Mouse (Mus musculus) neural tube, embryonic 11.5 days (tissue): ENCODE results near the gene Gm13090. TPM values are rescaled to one million over a fixed set of nuclear protein-coding genes. Genes with fewer than 3 reads are reported as not detected.

Experiments
- ATAC-seq: fragments of 200-750 bp; cut with Nextera tagmentation; 2 replicates; pipeline ENCODE4 v1.8.0; 2017; ENCODE audit warnings: moderate number of reproducible peaks, mild to moderate bottlenecking, moderate TSS enrichment, moderate library complexity; ENCODE audit not compliant: insufficient read depth, low FRiP score, low TSS enrichment
- DNase-seq: peaks from one replicate; pipeline ENCODE4 v3.0.0-alpha.2; 2015; ENCODE audit warnings: low spot score
- H3K27ac ChIP-seq: fragments of 300-500 bp; sonication (generic); 2 replicates; pipeline ENCODE4 v1.5.1; 2014; ENCODE audit warnings: low read depth, mild to moderate bottlenecking, low read length
- H3K27me3 ChIP-seq: fragments of 300-500 bp; sonication (generic); 2 replicates; pipeline ENCODE4 v1.6.1; 2014; ENCODE audit warnings: mild to moderate bottlenecking, low read length, mixed read lengths; ENCODE audit not compliant: control insufficient read depth, insufficient read depth
- H3K36me3 ChIP-seq: fragments of 300-500 bp; sonication (generic); 2 replicates; pipeline ENCODE4 v1.6.1; 2014; ENCODE audit warnings: mild to moderate bottlenecking, low read length, moderate library complexity, mixed read lengths; ENCODE audit not compliant: control insufficient read depth, insufficient read depth
- H3K4me1 ChIP-seq: fragments of 300-500 bp; sonication (generic); 2 replicates; pipeline ENCODE4 v1.6.1; 2014; ENCODE audit warnings: low read length, mixed read lengths; ENCODE audit not compliant: control insufficient read depth, insufficient read depth
- H3K4me2 ChIP-seq: fragments of 300-500 bp; sonication (generic); 2 replicates; pipeline ENCODE4 v1.6.1; 2014; ENCODE audit warnings: low read depth, mild to moderate bottlenecking, moderate library complexity
- H3K4me3 ChIP-seq: fragments of 300-500 bp; sonication (generic); 2 replicates; pipeline ENCODE4 v1.5.1; 2014; ENCODE audit warnings: low read depth, low read length
- H3K9ac ChIP-seq: fragments of 300-500 bp; sonication (generic); 2 replicates; pipeline ENCODE4 v1.6.1; 2014; ENCODE audit warnings: mild to moderate bottlenecking, low read length
- H3K9me3 ChIP-seq: fragments of 300-500 bp; sonication (generic); 2 replicates; pipeline ENCODE4 v1.6.1; 2016; ENCODE audit warnings: low read length; ENCODE audit not compliant: control insufficient read depth
- WGBS: fragments of 180-500 bp; shearing (Covaris S2); extraction: QIAGEN DNeasy Blood & Tissue Kit; methylation state at CpG from one replicate; pipeline ENCODE4 v1.1.7; 2014; 5-methylcytosine and 5-hydroxymethylcytosine counted together
- polyA plus RNA-seq: library from polyadenylated mRNA; unstranded; fragments of >200 nt; fragmentation: Nextera tagmentation; extraction: Ambion mirVana; gene quantifications from 2 replicates; pipeline ENCODE4 v1.2.1, GENCODE M21; 2014

The Gm13090 gene
- polyA plus RNA-seq, 1 experiment from 2014 or later, result 0.54 TPM

DNA sequence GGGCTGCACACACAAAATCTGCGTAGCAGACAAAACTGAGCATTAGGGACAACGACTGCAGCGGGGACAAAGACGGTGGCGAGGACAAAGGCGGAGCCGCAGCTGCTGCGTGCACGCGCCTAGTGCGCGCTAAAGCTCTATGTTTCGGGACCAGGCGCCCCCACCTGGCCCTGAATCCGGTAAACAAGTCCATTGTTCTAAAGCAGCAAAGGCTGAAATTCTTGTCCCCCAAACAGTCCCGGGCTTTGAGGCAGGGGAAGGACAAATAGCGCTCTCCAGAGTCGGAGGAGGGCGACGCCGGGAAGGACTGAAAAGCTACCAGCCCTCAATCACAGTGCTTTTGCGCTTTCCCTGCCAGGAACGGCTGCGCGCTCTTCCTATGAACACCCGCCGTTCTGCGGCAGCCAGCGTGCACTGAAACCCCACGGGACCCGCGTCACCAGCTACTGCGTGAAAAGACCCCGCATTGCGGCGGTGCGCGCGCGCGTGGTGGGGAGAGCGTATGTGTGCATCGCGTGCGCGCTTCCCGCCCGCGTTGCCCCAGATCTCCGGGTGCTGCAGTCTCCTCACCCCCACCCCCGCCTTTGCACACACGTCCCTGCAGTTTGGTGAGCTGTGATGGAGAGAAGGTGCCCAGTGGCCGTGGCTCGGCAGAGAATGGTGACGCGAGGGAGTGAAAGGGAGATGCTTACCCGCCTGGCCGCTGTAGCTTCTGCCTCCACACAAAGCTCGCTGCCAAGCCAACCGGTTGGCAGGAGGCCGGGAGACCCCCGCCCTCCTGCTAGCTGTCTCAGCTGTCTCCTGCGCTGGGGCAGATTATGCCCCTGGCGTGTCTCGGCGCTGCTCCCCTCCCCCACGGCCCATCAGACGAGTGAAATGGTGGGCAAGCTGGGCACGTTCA is 39.5 kb downstream of the Gm13090 start:
- WGBS, result 0% methylated on average over 68 of the region's 69 CpGs

DNA sequence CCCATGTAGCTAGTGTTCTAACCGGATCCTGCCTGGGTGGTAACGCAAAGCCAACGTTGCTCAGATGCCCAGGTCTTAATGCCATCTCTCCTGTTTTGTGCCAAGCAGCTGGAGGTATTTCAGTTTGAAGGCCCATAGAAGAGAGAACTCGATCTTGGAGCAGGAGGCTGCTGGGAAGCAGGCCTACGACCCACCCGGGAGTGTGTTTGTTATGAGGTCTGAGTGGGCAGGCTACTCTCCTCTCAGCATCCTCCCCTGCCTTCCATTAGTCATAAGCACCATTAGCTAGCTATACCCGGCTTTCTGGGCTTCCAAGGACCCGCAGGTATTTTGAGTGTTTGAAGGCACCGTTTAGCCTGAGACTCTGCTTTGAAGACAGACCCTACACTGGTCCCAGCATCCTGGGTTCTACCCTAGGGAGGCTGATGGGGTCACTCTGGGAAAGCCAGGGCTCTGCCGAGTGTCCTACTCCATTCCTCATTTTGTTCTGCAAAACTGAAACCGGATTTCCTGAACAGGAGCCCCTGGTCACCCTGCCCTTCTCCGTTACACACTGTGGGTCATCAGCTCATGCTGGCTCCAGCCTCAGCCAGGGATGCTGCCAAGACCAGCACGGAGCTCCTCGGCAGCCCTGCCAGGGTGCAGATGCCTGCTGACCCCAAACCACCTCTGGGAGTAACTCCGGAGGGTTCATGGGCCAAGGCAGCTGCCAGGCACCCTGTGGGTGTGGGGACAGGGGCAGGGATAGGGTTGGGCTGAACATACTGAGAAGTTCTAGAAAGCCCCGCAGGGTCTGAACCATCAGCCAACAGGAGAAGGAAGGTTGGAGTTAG is 40.6 kb downstream of the Gm13090 start:
- ATAC-seq (no peak), DNase-seq (no peak)
- WGBS, result 71% methylated on average over 16 of the region's 16 CpGs
- Histone ChIP-seq H3K27ac (peak overlapping the region; percentile 99), H3K36me3 (no peaks in the 10 kb centered on the region), H3K27me3 (no peaks in the 10 kb centered on the region), H3K4me1 (peaks cover 28% of the 10 kb centered on the region), H3K4me3 (peak overlapping the region; percentile 61; the same call in 1 of the 2 replicates), H3K4me2 (peak overlapping the region; percentile 85), H3K9me3 (no peaks in the 10 kb centered on the region), H3K9ac (peak overlapping the region; percentile 99)

More for the DNA sequence above, 39.5 kb downstream of the Gm13090 start:
- Histone ChIP-seq H3K4me2 (peak overlapping the region; percentile 85), H3K4me1 (peaks cover 28% of the 10 kb centered on the region), H3K9ac (peak overlapping the region; percentile 99), H3K36me3 (no peaks in the 10 kb centered on the region), H3K27ac (peak overlapping the region; percentile 99), H3K9me3 (no peaks in the 10 kb centered on the region), H3K27me3 (no peaks in the 10 kb centered on the region), H3K4me3 (peak overlapping the region; percentile 61)
- peak; percentile 67 for ATAC-seq
- peak; percentile 90 for DNase-seq

DNA sequence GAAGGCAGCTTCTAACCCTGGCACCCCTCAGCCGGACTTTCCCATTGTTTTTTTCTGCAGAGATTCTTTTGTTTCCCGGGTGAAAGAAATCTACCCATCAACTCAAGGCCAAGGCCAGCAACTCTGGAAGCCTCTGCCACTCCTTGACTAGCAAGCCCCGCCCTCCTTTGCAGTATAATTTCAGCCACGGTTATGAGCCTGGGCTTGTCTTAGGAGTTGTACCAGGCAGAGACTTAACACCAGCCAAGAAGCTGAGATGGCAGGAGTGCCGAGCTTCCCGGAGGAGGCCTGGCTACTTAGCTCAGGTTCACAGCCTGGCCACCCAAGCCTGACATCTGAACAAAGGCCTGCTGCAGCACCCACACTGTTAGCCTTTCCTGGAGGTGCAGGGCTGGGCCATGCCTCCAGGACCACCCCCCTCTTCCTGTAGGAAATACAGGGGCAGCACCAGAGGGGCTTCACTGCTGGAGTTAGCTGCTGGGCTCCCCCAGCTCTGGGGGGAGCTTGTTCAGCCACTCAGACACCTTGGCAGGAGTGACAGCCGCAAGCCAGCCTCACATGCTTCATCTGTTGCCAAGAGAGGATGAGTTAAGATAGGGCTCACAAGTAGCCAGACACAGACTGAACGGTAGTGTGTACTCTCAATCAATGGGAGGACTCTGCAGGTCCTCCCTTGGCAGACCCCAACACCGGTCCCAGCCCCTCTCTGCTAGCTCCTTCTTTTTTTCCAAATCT is 41.6 kb downstream of the Gm13090 start:
- Histone ChIP-seq H3K9me3 (no peaks in the 10 kb centered on the region), H3K36me3 (no peaks in the 10 kb centered on the region), H3K4me1 (peaks cover 28% of the 10 kb centered on the region), H3K9ac (peak overlapping the region; percentile 29; the same call in 1 of the 2 replicates), H3K4me3 (no peak overlapping the region), H3K4me2 (no peak overlapping the region), H3K27ac (no peak overlapping the region), H3K27me3 (no peaks in the 10 kb centered on the region)
- WGBS, result 72% methylated on average over 9 of the region's 9 CpGs
- no peak for ATAC-seq
- DNase-seq, result no peak

DNA sequence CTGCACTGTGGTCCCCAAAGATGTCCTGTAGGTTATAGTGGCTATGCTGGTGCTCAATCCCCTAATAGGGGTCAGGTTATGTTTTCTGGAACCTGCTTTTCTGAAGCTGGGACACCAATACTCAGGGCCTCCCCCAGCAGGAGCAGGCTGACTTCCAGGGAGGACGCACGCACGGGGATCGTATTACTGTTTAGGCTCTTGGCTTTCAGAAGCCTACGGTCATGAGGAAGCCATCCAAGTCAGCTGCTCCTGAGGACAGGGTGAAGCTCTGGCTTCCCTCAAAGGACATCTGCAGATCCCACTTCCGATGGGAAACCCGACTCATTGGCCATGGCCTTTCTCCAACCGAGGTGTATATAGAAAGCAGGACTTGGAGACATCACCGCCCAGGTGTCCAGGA is 43.1 kb downstream of the Gm13090 start:
- peaks cover 21% of the 10 kb centered on the region for H3K4me1 ChIP-seq
- no peak for ATAC-seq
- H3K27me3 ChIP-seq, result no peaks in the 10 kb centered on the region
- no peak overlapping the region for H3K4me3 ChIP-seq
- H3K4me2 ChIP-seq, result no peak overlapping the region
- no peak overlapping the region for H3K27ac ChIP-seq
- H3K9me3 ChIP-seq, result no peaks in the 10 kb centered on the region
- H3K36me3 ChIP-seq, result no peaks in the 10 kb centered on the region
- no peak for DNase-seq
- H3K9ac ChIP-seq, result no peak overlapping the region
- WGBS, result 76% methylated on average over 9 of the region's 9 CpGs

DNA sequence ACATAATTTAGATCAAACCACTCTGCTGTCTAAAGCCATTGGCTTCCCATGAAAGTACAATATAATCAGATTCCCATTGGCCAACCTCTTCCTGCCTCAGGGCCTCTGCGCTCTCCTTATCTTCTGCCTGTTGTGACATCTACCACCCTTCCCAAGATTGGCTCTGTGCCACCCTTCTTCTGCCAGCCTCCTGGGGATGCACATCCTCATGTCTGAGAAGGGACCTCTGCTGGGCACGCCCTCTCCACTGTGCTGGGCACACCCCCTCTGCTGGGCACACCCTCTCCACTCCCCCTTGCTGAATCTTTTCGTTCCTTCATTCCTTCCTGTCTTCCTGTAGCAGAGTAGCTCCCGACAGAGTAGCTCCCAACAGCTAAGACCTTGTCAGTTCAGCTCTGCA is 44.4 kb downstream of the Gm13090 start:
- H3K27ac ChIP-seq, result no peak overlapping the region
- ATAC-seq, result no peak
- WGBS, result 78% methylated on average over 4 of the region's 4 CpGs
- no peaks in the 10 kb centered on the region for H3K9me3 ChIP-seq
- no peak overlapping the region for H3K4me2 ChIP-seq
- peaks cover 19% of the 10 kb centered on the region for H3K4me1 ChIP-seq
- no peaks in the 10 kb centered on the region for H3K36me3 ChIP-seq
- DNase-seq, result no peak
- no peak overlapping the region for H3K9ac ChIP-seq
- H3K4me3 ChIP-seq, result no peak overlapping the region
- no peaks in the 10 kb centered on the region for H3K27me3 ChIP-seq

DNA sequence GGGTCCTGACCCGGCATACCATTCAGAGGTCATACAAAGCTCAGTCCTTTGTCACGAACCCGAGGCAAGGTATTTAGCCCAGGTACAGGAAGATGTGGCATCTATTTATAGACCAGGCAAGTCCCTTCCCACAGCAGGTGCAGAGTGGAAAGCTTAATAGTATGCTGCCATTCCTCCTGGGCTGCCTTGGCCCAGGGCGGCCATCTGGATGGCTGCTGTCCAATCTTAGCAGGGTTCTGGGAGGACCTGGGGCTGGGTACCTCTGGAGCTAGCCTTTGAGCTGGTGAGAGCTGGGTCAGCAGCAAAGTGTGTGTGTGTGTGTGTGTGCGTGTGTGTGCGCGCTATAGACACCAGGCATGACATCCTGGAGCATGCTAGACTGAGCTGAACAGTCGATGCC is 46.1 kb downstream of the Gm13090 start:
- peaks cover 21% of the 10 kb centered on the region for H3K4me1 ChIP-seq
- no peak for ATAC-seq
- no peaks in the 10 kb centered on the region for H3K36me3 ChIP-seq
- no peak for DNase-seq
- H3K4me3 ChIP-seq, result no peak overlapping the region
- no peaks in the 10 kb centered on the region for H3K9me3 ChIP-seq
- no peaks in the 10 kb centered on the region for H3K27me3 ChIP-seq
- no peak overlapping the region for H3K9ac ChIP-seq
- H3K4me2 ChIP-seq, result no peak overlapping the region
- 90% methylated on average over 8 of the region's 8 CpGs for WGBS
- H3K27ac ChIP-seq, result no peak overlapping the region

DNA sequence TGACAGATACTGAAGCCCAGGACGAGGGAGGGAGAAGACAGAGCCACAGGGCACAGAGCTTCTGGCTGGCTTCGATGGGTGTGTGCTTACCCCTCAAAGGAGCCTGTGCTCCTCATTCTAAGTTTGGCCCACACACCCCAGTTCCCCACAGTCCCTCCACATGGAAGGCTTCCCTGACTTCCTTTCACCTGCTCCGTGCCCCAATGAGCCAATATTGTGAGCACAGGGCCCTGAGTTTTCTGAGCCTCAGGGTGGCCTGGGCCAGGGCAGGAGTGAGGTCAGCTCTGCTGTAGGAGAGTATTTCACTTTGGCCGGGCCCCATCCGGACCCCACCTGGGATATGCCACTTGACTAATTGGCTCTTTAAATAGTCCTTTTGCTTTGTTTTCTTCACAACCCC is 48.3 kb downstream of the Gm13090 start:
- Histone ChIP-seq H3K27me3 (no peaks in the 10 kb centered on the region), H3K27ac (no peak overlapping the region), H3K4me2 (no peak overlapping the region), H3K36me3 (no peaks in the 10 kb centered on the region), H3K9ac (no peak overlapping the region), H3K9me3 (no peaks in the 10 kb centered on the region), H3K4me1 (peaks cover 24% of the 10 kb centered on the region), H3K4me3 (no peak overlapping the region)
- 64% methylated on average over 5 of the region's 5 CpGs for WGBS
- DNase-seq (no peak), ATAC-seq (no peak)

DNA sequence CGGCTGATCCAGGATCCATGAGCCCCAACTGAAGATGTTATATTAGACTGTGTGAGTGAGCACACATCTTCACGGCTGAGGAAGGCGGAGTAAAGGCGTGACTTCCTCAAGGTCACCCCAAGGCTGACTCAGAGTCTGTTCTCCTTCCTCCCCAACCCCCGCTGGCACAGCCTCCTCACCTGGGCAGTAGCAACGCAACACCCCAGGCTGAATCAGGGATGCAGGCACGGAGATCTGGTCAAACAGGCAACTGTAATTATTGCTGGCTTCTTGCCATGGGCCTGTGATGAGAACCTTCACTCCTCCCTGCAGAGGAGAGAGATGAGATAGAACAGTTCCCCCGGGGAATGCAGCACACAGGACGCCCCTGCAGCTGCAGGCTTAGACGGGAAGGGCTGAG is 48.8 kb downstream of the Gm13090 start:
- DNase-seq (no peak), ATAC-seq (no peak)
- Histone ChIP-seq H3K4me3 (no peak overlapping the region), H3K36me3 (no peaks in the 10 kb centered on the region), H3K4me1 (peaks cover 24% of the 10 kb centered on the region), H3K27ac (0 out of 2 replicates have a peak overlapping the region, but pooled peaks have one; percentile 50), H3K27me3 (no peaks in the 10 kb centered on the region), H3K9me3 (no peaks in the 10 kb centered on the region), H3K9ac (no peak overlapping the region), H3K4me2 (0 out of 2 replicates have a peak overlapping the region, but pooled peaks have one; percentile 10)
- WGBS, result 29% methylated on average over 10 of the region's 10 CpGs
